Mouse (Mus musculus): ENCODE results near the gene Gm9944. TPM values are rescaled to one million over a fixed set of nuclear protein-coding genes. Genes with fewer than 3 reads are reported as not detected.

Gm9944 gene
- polyA plus RNA-seq, 1 experiment from 2014 or later, result not detected

- WGBS, result 4% methylated on average over 17 of the region's 17 CpGs
- no peaks in the 10 kb centered on the region for H3K27me3 ChIP-seq (ENCODE audit: insufficient read depth, low read length)
- DNase-seq, result peak; percentile 67
- peak overlapping the region; percentile 27 for H3K4me3 ChIP-seq (ENCODE audit: low read depth, low read length)
- H3K9ac ChIP-seq, result no peak overlapping the region
- TF ChIP-seq CTCF (IDR thresholded peaks at IDR 0.05; ENCODE audit: low read depth), result no peak
- H3K9me3 ChIP-seq (ENCODE audit: low read depth, low read length), result no peaks in the 10 kb centered on the region
- peak overlapping the region; percentile 24; the same call in 1 of the 2 replicates for H3K27ac ChIP-seq (ENCODE audit: low read depth)
- no peaks in the 10 kb centered on the region for H3K4me1 ChIP-seq (ENCODE audit: insufficient read depth)
- peak overlapping the region; percentile 58 for H3K4me2 ChIP-seq
- ATAC-seq (ENCODE audit: insufficient read depth), result peak; percentile 94
- H3K36me3 ChIP-seq (ENCODE audit: insufficient read depth), result no peaks in the 10 kb centered on the region
Observed at GRCm38 (mm10) chr4:144404456-144405086, 48.5 kb downstream of the Gm9944 start.

Other genes starting within 250 kb of the Gm9944 start
- gene C87977, start 240.0 kb downstream of the Gm9944 start, polyA plus RNA-seq (2014; fragmentation: Nextera tagmentation; extraction: Ambion mirVana), result not detected in 2 replicates
- gene Pramel5, start 172.8 kb downstream of the Gm9944 start, polyA plus RNA-seq (2014; fragmentation: Nextera tagmentation; extraction: Ambion mirVana), result not detected in 2 replicates
- not detected in 2 replicates for gene Gm13128, start 123.1 kb downstream of the Gm9944 start, polyA plus RNA-seq (2014; fragmentation: Nextera tagmentation; extraction: Ambion mirVana)
- not detected in 2 replicates for gene Gm13119, start 95.4 kb downstream of the Gm9944 start, polyA plus RNA-seq (2014; fragmentation: Nextera tagmentation; extraction: Ambion mirVana)
- gene Pramef20, start 75.4 kb downstream of the Gm9944 start, polyA plus RNA-seq (2014; fragmentation: Nextera tagmentation; extraction: Ambion mirVana), result not detected in 2 replicates
- not detected in 2 replicates for gene Pramef12, start 44.9 kb downstream of the Gm9944 start, polyA plus RNA-seq (2014; fragmentation: Nextera tagmentation; extraction: Ambion mirVana)
- gene 1700012P22Rik, start 14.5 kb downstream of the Gm9944 start, polyA plus RNA-seq (2014; fragmentation: Nextera tagmentation; extraction: Ambion mirVana), result not detected in 2 replicates
- not detected in 2 replicates for gene Aadacl3, start 10.4 kb upstream of the Gm9944 start, polyA plus RNA-seq (2014; fragmentation: Nextera tagmentation; extraction: Ambion mirVana)
- not detected in 2 replicates for gene 9430007A20Rik, start 66.5 kb upstream of the Gm9944 start, polyA plus RNA-seq (2014; fragmentation: Nextera tagmentation; extraction: Ambion mirVana)
- gene Gm13124, start 111.8 kb upstream of the Gm9944 start, polyA plus RNA-seq (2014; fragmentation: Nextera tagmentation; extraction: Ambion mirVana), result not detected in 2 replicates
- gene Aadacl4, start 160.4 kb upstream of the Gm9944 start, polyA plus RNA-seq (2014; fragmentation: Nextera tagmentation; extraction: Ambion mirVana), result not detected in 2 replicates
- gene Gm436, start 233.1 kb upstream of the Gm9944 start, polyA plus RNA-seq (2014; fragmentation: Nextera tagmentation; extraction: Ambion mirVana), result not detected in 2 replicates

All from lung, embryonic 14.5 days (tissue).